Mouse (Mus musculus) lung, embryonic 14.5 days (tissue): ENCODE results near the gene Csf3r. TPM values are rescaled to one million over a fixed set of nuclear protein-coding genes. Genes with fewer than 3 reads are reported as not detected.

Source experiments
- ATAC-seq: fragments of 200-750 bp; cut with Nextera tagmentation; 2 replicates; pipeline ENCODE4 v1.8.0; 2017; ENCODE audit warnings: mild to moderate bottlenecking, moderate TSS enrichment, moderate library complexity; ENCODE audit not compliant: insufficient read depth
- DNase-seq: peaks from one replicate; pipeline ENCODE4 v3.0.0-alpha.2; 2015
- H3K27ac ChIP-seq: fragments of 300-500 bp; sonication (generic); 2 replicates; pipeline ENCODE4 v1.5.1; 2014; ENCODE audit warnings: low read depth, mild to moderate bottlenecking, moderate library complexity
- H3K27me3 ChIP-seq: fragments of 300-500 bp; sonication (generic); 2 replicates; pipeline ENCODE4 v1.6.1; 2014; ENCODE audit warnings: low read length, control low read depth; ENCODE audit not compliant: insufficient read depth
- H3K36me3 ChIP-seq: fragments of 300-500 bp; sonication (generic); 2 replicates; pipeline ENCODE4 v1.6.1; 2014; ENCODE audit warnings: control low read depth; ENCODE audit not compliant: insufficient read depth
- H3K4me1 ChIP-seq: fragments of 300-500 bp; sonication (generic); 2 replicates; pipeline ENCODE4 v1.6.1; 2014; ENCODE audit warnings: antibody characterized with exemption, control low read depth; ENCODE audit not compliant: insufficient read depth
- H3K4me2 ChIP-seq: fragments of 300-500 bp; sonication (generic); 2 replicates; pipeline ENCODE4 v1.6.1; 2014; ENCODE audit warnings: mild to moderate bottlenecking
- H3K4me3 ChIP-seq: fragments of 300-500 bp; sonication (generic); 2 replicates; pipeline ENCODE4 v1.5.1; 2014; ENCODE audit warnings: low read depth, low read length
- H3K9ac ChIP-seq: fragments of 300-500 bp; sonication (generic); 2 replicates; pipeline ENCODE4 v1.6.1; 2014
- H3K9me3 ChIP-seq: fragments of 300-500 bp; sonication (generic); 2 replicates; pipeline ENCODE4 v1.6.1; 2016; ENCODE audit warnings: low read depth, low read length, control low read depth
- CTCF ChIP-seq: IDR thresholded peaks from 2 replicates; pipeline ENCODE4 v1.5.1; 2016; ENCODE audit warnings: antibody characterized with exemption, low read depth
- WGBS: fragments of 180-500 bp; shearing (Covaris S2); extraction: QIAGEN DNeasy Blood & Tissue Kit; methylation state at CpG from one replicate; pipeline ENCODE4 v1.1.7; 2014; 5-methylcytosine and 5-hydroxymethylcytosine counted together
- polyA plus RNA-seq: library from polyadenylated mRNA; unstranded; fragments of >200 nt; fragmentation: Nextera tagmentation; extraction: Ambion mirVana; gene quantifications from 2 replicates; pipeline ENCODE4 v1.2.1, GENCODE M21; 2014

The Csf3r gene
- polyA plus RNA-seq, 1 experiment from 2014 or later = 2.3 TPM

- Histone ChIP-seq H3K27ac (no peak overlapping the region), H3K9ac (no peak overlapping the region), H3K4me2 (no peak overlapping the region), H3K36me3 (no peaks in the 10 kb centered on the region), H3K27me3 (no peaks in the 10 kb centered on the region), H3K4me1 (no peaks in the 10 kb centered on the region), H3K9me3 (no peaks in the 10 kb centered on the region; the same call in 1 of the 2 replicates), H3K4me3 (no peak overlapping the region)
- no peak for TF ChIP-seq CTCF
- ATAC-seq (no peak), DNase-seq (no peak)
- 34% methylated on average over 2 of the region's 2 CpGs for WGBS
Measured at GRCm38 (mm10) chr4:125992906-125993305, 31.4 kb upstream of the Csf3r start.

GRCm38 (mm10) chr4:125996576-125996975, 27.8 kb upstream of the Csf3r start:
- H3K27ac ChIP-seq = no peak overlapping the region
- H3K4me1 ChIP-seq = no peaks in the 10 kb centered on the region
- no peak overlapping the region for H3K4me3 ChIP-seq
- DNase-seq (peak; percentile 73), ATAC-seq (no peak)
- H3K4me2 ChIP-seq = no peak overlapping the region
- H3K9me3 ChIP-seq = peaks cover 6% of the 10 kb centered on the region; the same call in 1 of the 2 replicates
- no peak overlapping the region for H3K9ac ChIP-seq
- H3K36me3 ChIP-seq = no peaks in the 10 kb centered on the region
- no peak for TF ChIP-seq CTCF
- WGBS = 6% methylated on average over 4 of the region's 4 CpGs
- no peaks in the 10 kb centered on the region for H3K27me3 ChIP-seq

- Histone ChIP-seq H3K36me3 (no peaks in the 10 kb centered on the region), H3K9me3 (peaks cover 6% of the 10 kb centered on the region; the same call in 1 of the 2 replicates), H3K9ac (no peak overlapping the region), H3K4me3 (no peak overlapping the region), H3K27me3 (no peaks in the 10 kb centered on the region), H3K27ac (no peak overlapping the region), H3K4me2 (no peak overlapping the region), H3K4me1 (no peaks in the 10 kb centered on the region)
- no peak for TF ChIP-seq CTCF
- 82% methylated on average over 2 of the region's 2 CpGs for WGBS
- ATAC-seq (no peak), DNase-seq (no peak)
Measured at GRCm38 (mm10) chr4:125997826-125998225, 26.5 kb upstream of the Csf3r start.

- Histone ChIP-seq H3K36me3 (no peaks in the 10 kb centered on the region), H3K27ac (no peak overlapping the region), H3K9ac (no peak overlapping the region), H3K27me3 (no peaks in the 10 kb centered on the region), H3K4me1 (no peaks in the 10 kb centered on the region), H3K4me3 (no peak overlapping the region), H3K4me2 (no peak overlapping the region), H3K9me3 (peaks cover 6% of the 10 kb centered on the region; the same call in 1 of the 2 replicates)
- no peak for DNase-seq
- ATAC-seq = no peak
- 80% methylated on average over 12 of the region's 12 CpGs for WGBS
- no peak for TF ChIP-seq CTCF
Measured at GRCm38 (mm10) chr4:126001311-126002199, 22.8 kb upstream of the Csf3r start.

GRCm38 (mm10) chr4:126017676-126018332, 6.5 kb upstream of the Csf3r start:
- Histone ChIP-seq H3K27me3 (no peaks in the 10 kb centered on the region), H3K4me2 (no peak overlapping the region), H3K4me3 (no peak overlapping the region), H3K27ac (no peak overlapping the region), H3K36me3 (no peaks in the 10 kb centered on the region), H3K9me3 (no peaks in the 10 kb centered on the region), H3K4me1 (no peaks in the 10 kb centered on the region), H3K9ac (no peak overlapping the region)
- DNase-seq (no peak), ATAC-seq (no peak)
- TF ChIP-seq CTCF = no peak
- WGBS = 71% methylated on average over 7 of the region's 7 CpGs

- Histone ChIP-seq H3K9me3 (no peaks in the 10 kb centered on the region), H3K4me1 (no peaks in the 10 kb centered on the region), H3K9ac (no peak overlapping the region), H3K4me2 (no peak overlapping the region), H3K27me3 (no peaks in the 10 kb centered on the region), H3K27ac (no peak overlapping the region), H3K36me3 (no peaks in the 10 kb centered on the region), H3K4me3 (no peak overlapping the region)
- DNase-seq = no peak
- ATAC-seq = no peak
- WGBS = 68% methylated on average over 11 of the region's 11 CpGs
- no peak for TF ChIP-seq CTCF
Measured at GRCm38 (mm10) chr4:126018966-126019538, 5.3 kb upstream of the Csf3r start.

- H3K4me1 ChIP-seq = no peaks in the 10 kb centered on the region
- H3K27ac ChIP-seq = no peak overlapping the region
- H3K36me3 ChIP-seq = no peaks in the 10 kb centered on the region
- peak; percentile 50 for DNase-seq
- ATAC-seq = no peak
- no peaks in the 10 kb centered on the region for H3K27me3 ChIP-seq
- H3K9me3 ChIP-seq = no peaks in the 10 kb centered on the region
- H3K4me2 ChIP-seq = no peak overlapping the region
- H3K9ac ChIP-seq = no peak overlapping the region
- TF ChIP-seq CTCF = no peak
- no peak overlapping the region for H3K4me3 ChIP-seq
- 64% methylated on average over 5 of the region's 5 CpGs for WGBS
Measured at GRCm38 (mm10) chr4:126025801-126026200, 1.5 kb downstream of the Csf3r start.
